Comparison of ENCODE assay signal across 26 mouse cellular contexts in genomic region chr13:9299657-9300056, GRCm38 (mm10). TPM values are rescaled to one million over a fixed set of nuclear protein-coding genes. Genes with fewer than 3 reads are reported as not detected.
DNase-seq lines count a peak whose midpoint lies in the region; ATAC-seq and TF ChIP-seq lines count a peak whose summit lies in the region.
"Had no signal": no experiment of that assay in that cellular context is flagged by ENCODE, and none has a peak within 500 bp of the region (broad histone marks: within the 10 kb centered on the region; RNA-seq: fewer than 3 reads in every experiment).

No protein-coding gene starts in this region.

- 49% methylated on average over 2 of the region's 2 CpGs for WGBS in lung, postnatal 0 days
- 65% methylated on average over 2 of the region's 2 CpGs for WGBS in midbrain, embryonic 15.5 days

- no peak overlapping the region for H3K4me2 ChIP-seq in lung, postnatal 0 days (replicated peaks; ENCODE audit: low read depth, low read length)
- H3K4me2 ChIP-seq in midbrain, embryonic 15.5 days = no peak overlapping the region
- H3K4me2 ChIP-seq: embryonic facial prominence, embryonic 13.5 days; forebrain, embryonic 12.5 days; forebrain, embryonic 15.5 days; heart, embryonic 12.5 days; heart, embryonic 15.5 days; hindbrain, embryonic 13.5 days had no signal

- TF ChIP-seq CTCF in lung, postnatal 0 days (IDR thresholded peaks at IDR 0.05) = no peak

- peak; percentile 61; the same call in 1 of the 2 replicates for TF ChIP-seq EP300 in lung, postnatal 0 days (IDR thresholded peaks at IDR 0.05)

- peak; percentile 68 for ATAC-seq in lung, postnatal 0 days
- ATAC-seq in midbrain, embryonic 15.5 days (replicated peaks) = no peak
- ATAC-seq: activated CD4-positive, CD25-positive, alpha-beta regulatory T cell, adult 4 months; forebrain, embryonic 15.5 days; hindbrain, embryonic 16.5 days had no signal

- no peak overlapping the region for H3K4me3 ChIP-seq in lung, postnatal 0 days (ENCODE audit: low read depth, low read length)
- H3K4me3 ChIP-seq in midbrain, embryonic 15.5 days = no peak overlapping the region
- H3K4me3 ChIP-seq: embryonic facial prominence, embryonic 10.5 days; embryonic facial prominence, embryonic 13.5 days; erythroblast, embryonic 14.5 days; forebrain, embryonic 12.5 days; forebrain, embryonic 15.5 days; heart, embryonic 12.5 days; heart, embryonic 15.5 days; hindbrain, embryonic 10.5 days; hindbrain, embryonic 13.5 days had no signal

- H3K36me3 ChIP-seq in lung, postnatal 0 days (ENCODE audit: insufficient read depth, low read length) = no peaks in the 10 kb centered on the region
- H3K36me3 ChIP-seq in midbrain, embryonic 15.5 days (replicated peaks) = no peaks in the 10 kb centered on the region
- H3K36me3 ChIP-seq: embryonic facial prominence, embryonic 10.5 days; embryonic facial prominence, embryonic 13.5 days; forebrain, embryonic 12.5 days; forebrain, embryonic 15.5 days; heart, embryonic 12.5 days; heart, embryonic 15.5 days; hindbrain, embryonic 10.5 days; hindbrain, embryonic 13.5 days had no signal

- no peak overlapping the region for H3K9ac ChIP-seq in lung, postnatal 0 days (replicated peaks; ENCODE audit: low read depth)
- no peak overlapping the region for H3K9ac ChIP-seq in midbrain, embryonic 15.5 days
- H3K9ac ChIP-seq: embryonic facial prominence, embryonic 13.5 days; forebrain, embryonic 12.5 days; forebrain, embryonic 15.5 days; heart, embryonic 12.5 days; heart, embryonic 15.5 days; hindbrain, embryonic 13.5 days had no signal

- no peaks in the 10 kb centered on the region for H3K4me1 ChIP-seq in lung, postnatal 0 days (ENCODE audit: insufficient read depth, low read depth, low read length)
- 0 out of 2 replicates have a peak, but pooled peaks cover 3% of the 10 kb centered on the region for H3K4me1 ChIP-seq in midbrain, embryonic 15.5 days
- H3K4me1 ChIP-seq: embryonic facial prominence, embryonic 10.5 days; forebrain, embryonic 12.5 days; hindbrain, embryonic 10.5 days had no signal

- H3K27ac ChIP-seq in lung, postnatal 0 days (ENCODE audit: low read length) = no peak overlapping the region
- no peak overlapping the region for H3K27ac ChIP-seq in midbrain, embryonic 15.5 days
- H3K27ac ChIP-seq: embryonic facial prominence, embryonic 10.5 days; embryonic facial prominence, embryonic 13.5 days; forebrain, embryonic 12.5 days; forebrain, embryonic 15.5 days; heart, embryonic 15.5 days; hindbrain, embryonic 10.5 days; hindbrain, embryonic 13.5 days had no signal

- peak; percentile 34 to 66 for DNase-seq in lung, adult 18-20 months
- no peak for DNase-seq in lung, postnatal 4 days
- peak; percentile 73 for DNase-seq in lung, postnatal 0 days (ENCODE audit: low spot score)
- DNase-seq in lung, postnatal 25 days (ENCODE audit: low spot score) = peak; percentile 58
- DNase-seq in kidney, postnatal 14 days = no peak
- DNase-seq: adrenal gland, adult 8-10 months; adrenal gland, postnatal 25 days; cerebellum, adult 18-20 months; cerebellum, adult 9-10 months; cerebellum, postnatal 14 days; gastrocnemius, postnatal 25 days; heart, adult 18-20 months; heart, postnatal 10 days; heart, postnatal 36 days had no signal

- no peaks in the 10 kb centered on the region for H3K9me3 ChIP-seq in lung, postnatal 0 days (ENCODE audit: low read length)
- no peaks in the 10 kb centered on the region for H3K9me3 ChIP-seq in midbrain, embryonic 15.5 days
- H3K9me3 ChIP-seq: embryonic facial prominence, embryonic 10.5 days; embryonic facial prominence, embryonic 13.5 days; forebrain, embryonic 12.5 days; forebrain, embryonic 15.5 days; heart, embryonic 15.5 days; hindbrain, embryonic 10.5 days; hindbrain, embryonic 13.5 days had no signal

- no peaks in the 10 kb centered on the region for H3K27me3 ChIP-seq in lung, postnatal 0 days (replicated peaks; ENCODE audit: insufficient read depth, low read length)
- H3K27me3 ChIP-seq in midbrain, embryonic 15.5 days (replicated peaks) = no peaks in the 10 kb centered on the region
- H3K27me3 ChIP-seq: embryonic facial prominence, embryonic 13.5 days; forebrain, embryonic 12.5 days; forebrain, embryonic 15.5 days; heart, embryonic 12.5 days; heart, embryonic 15.5 days; hindbrain, embryonic 13.5 days had no signal

RNA-seq across cellular contexts. Expression of gene Dip2c, which starts 23.3 kb away (rescaled TPM):
- 3.5 and 4.3 TPM in 2 replicates for polyA plus RNA-seq in lung, postnatal 0 days (2015; fragmentation: Nextera tagmentation; extraction: Ambion mirVana)
- 14.0 and 14.7 TPM in 2 replicates for polyA plus RNA-seq in midbrain, embryonic 15.5 days (2015; fragmentation: Nextera tagmentation; extraction: Ambion mirVana)

Comparison
In these comparisons a context has a peak if more than half of its experiments do, and no peak if none do; other contexts are left out.
1. DNase-seq: peak in lung, adult 18-20 months (2 of 2), lung, postnatal 0 days (single experiment) and lung, postnatal 25 days (single experiment); none in lung, postnatal 4 days (0 of 2) and kidney, postnatal 14 days (single experiment).